Mouse (Mus musculus) hindbrain, embryonic 16.5 days (tissue): ENCODE data around the gene Pnpla2. TPM values are rescaled to one million over a fixed set of nuclear protein-coding genes. Genes with fewer than 3 reads are reported as not detected.
A peak's percentile ranks its signal among the peaks of the same experiment; 100 is the strongest.

ENCODE experiments used
- ATAC-seq: fragments of 200-750 bp; cut with Nextera tagmentation; 2 replicates; pipeline ENCODE4 v1.8.0; 2017; ENCODE audit warnings: moderate TSS enrichment, moderate library complexity
- H3K27ac ChIP-seq: fragments of 300-500 bp; sonication (generic); 2 replicates; pipeline ENCODE4 v1.5.1; 2014; ENCODE audit warnings: low read depth, mild to moderate bottlenecking, control low read depth, low read length, moderate library complexity
- H3K27me3 ChIP-seq: fragments of 300-500 bp; sonication (generic); replicated peaks from 2 replicates; pipeline ENCODE4 v1.6.1; 2014; ENCODE audit warnings: low read length; ENCODE audit not compliant: control insufficient read depth, insufficient read depth
- H3K36me3 ChIP-seq: fragments of 300-500 bp; sonication (generic); 2 replicates; pipeline ENCODE4 v1.6.1; 2014; ENCODE audit warnings: mild to moderate bottlenecking, low read length, moderate library complexity, mixed read lengths; ENCODE audit not compliant: control insufficient read depth, insufficient read depth
- H3K4me1 ChIP-seq: fragments of 300-500 bp; sonication (generic); 2 replicates; pipeline ENCODE4 v1.6.1; 2014; ENCODE audit warnings: low read depth, low read length; ENCODE audit not compliant: control insufficient read depth, insufficient read depth
- H3K4me2 ChIP-seq: fragments of 300-500 bp; sonication (generic); 2 replicates; pipeline ENCODE4 v1.6.1; 2014; ENCODE audit warnings: mild to moderate bottlenecking, low read length, control low read depth, moderate library complexity
- H3K4me3 ChIP-seq: fragments of 300-500 bp; sonication (generic); 2 replicates; pipeline ENCODE4 v1.5.1; 2014; ENCODE audit warnings: mild to moderate bottlenecking, low read length, control low read depth, moderate library complexity
- H3K9ac ChIP-seq: fragments of 300-500 bp; sonication (generic); 2 replicates; pipeline ENCODE4 v1.6.1; 2014; ENCODE audit warnings: low read depth, mild to moderate bottlenecking, control low read depth, low read length, moderate library complexity
- H3K9me3 ChIP-seq: fragments of 300-500 bp; sonication (generic); 2 replicates; pipeline ENCODE4 v1.6.1; 2014; ENCODE audit warnings: mild to moderate bottlenecking, low read length, moderate library complexity; ENCODE audit not compliant: control insufficient read depth
- WGBS: fragments of 180-500 bp; shearing (Covaris S2); extraction: QIAGEN DNeasy Blood & Tissue Kit; methylation state at CpG from one replicate; pipeline ENCODE4 v1.1.7; 2014; 5-methylcytosine and 5-hydroxymethylcytosine counted together
- polyA plus RNA-seq: library from polyadenylated mRNA; unstranded; fragments of >200 nt; fragmentation: Nextera tagmentation; extraction: Ambion mirVana; gene quantifications from 2 replicates; pipeline ENCODE4 v1.2.1, GENCODE M21; 2015

The Pnpla2 gene
- polyA plus RNA-seq, 1 experiment from 2014 or later: 20.9 TPM

DNA sequence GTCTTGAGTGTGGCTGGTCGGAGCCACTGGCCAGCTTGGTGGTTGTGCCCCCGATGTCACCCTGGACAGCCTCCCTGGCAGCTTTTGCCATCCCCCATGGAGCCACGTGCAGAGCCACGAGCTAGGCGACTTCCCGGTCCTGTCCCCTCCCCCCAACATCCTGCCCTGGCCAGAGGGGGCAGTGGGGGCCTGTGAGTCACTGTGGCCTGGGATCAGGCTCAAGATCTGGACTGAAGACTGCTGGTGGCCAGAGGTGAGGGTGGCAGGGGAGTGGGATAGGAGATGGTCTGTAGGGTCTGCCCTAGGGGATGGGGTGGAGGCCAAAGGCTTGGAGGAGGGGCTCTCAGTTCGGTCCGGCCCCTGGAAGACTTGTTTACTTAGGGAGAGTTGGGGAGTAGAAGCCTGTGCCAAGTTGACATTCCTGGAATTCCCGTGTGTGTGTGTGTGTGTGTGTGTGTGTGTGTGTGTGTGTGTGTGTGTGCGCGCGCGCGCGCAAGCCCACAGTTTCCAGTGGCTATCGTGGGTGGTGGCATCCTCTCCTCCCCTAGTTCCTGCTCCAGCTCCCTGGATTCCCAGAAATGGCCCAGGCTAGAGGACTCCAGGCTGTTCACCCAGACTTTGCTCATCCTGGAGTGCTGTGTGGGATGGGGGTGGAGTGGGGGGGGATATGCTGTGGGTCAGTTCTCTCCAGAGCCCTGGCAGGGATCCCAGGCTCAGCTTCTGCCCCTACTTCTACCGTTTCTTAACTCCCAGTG is 21.4 kb downstream of the Pnpla2 start:
- peaks cover 9% of the 10 kb centered on the region for H3K36me3 ChIP-seq
- H3K4me2 ChIP-seq: peak overlapping the region; percentile 95
- H3K9me3 ChIP-seq: no peaks in the 10 kb centered on the region
- H3K27ac ChIP-seq: peak overlapping the region; percentile 59
- no peak for ATAC-seq
- peaks cover 5% of the 10 kb centered on the region; the same call in 1 of the 2 replicates for H3K27me3 ChIP-seq
- no peak overlapping the region for H3K9ac ChIP-seq
- peaks cover 32% of the 10 kb centered on the region for H3K4me1 ChIP-seq
- 1% methylated on average over 10 of the region's 17 CpGs for WGBS
- H3K4me3 ChIP-seq: peak overlapping the region; percentile 66

- Histone ChIP-seq H3K4me3 (peak overlapping the region; percentile 18; the same call in 1 of the 2 replicates), H3K4me1 (peaks cover 37% of the 10 kb centered on the region), H3K4me2 (peak overlapping the region; percentile 95), H3K9ac (no peak overlapping the region), H3K36me3 (peaks cover 8% of the 10 kb centered on the region), H3K27me3 (peaks cover 5% of the 10 kb centered on the region; the same call in 1 of the 2 replicates), H3K9me3 (no peaks in the 10 kb centered on the region), H3K27ac (peak overlapping the region; percentile 59)
- 23% methylated on average over 7 of the region's 7 CpGs for WGBS
- ATAC-seq: no peak
Observed at GRCm38 (mm10) chr7:141476981-141477370, 22.0 kb downstream of the Pnpla2 start.

DNA sequence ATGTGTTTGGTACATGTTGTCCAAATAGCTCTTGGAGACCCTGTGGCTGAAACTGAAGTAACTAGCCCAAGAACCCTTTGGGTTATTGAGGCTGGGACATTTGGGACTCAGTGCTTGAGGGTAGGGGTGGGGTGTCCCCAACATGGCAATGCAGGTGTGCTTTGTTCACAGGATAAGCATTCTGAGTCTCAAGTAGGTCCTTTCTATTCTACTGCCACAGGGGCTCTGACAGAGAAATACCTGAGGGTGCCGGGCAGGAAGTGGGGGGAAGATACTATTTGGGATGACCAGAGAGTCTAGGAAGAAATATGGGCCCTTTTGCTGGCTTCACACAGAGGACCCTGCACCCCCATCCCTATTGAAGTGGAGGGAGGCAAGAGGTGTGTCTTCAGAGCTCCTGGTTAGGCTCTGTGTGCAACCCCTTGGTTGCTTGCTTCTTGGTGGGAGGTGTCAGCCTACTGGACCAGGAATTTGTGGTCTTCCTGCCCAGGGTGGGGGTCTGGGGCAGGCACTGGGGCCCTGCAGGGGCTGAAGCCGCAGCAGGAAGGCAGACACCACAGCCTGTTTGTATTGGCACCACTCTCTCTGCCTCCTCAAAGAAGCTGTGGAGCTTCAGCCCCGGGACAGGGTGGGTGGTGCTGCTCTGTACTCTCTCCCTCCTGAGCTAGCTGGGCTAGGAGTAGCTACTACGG is 22.7 kb downstream of the Pnpla2 start:
- H3K9ac ChIP-seq: no peak overlapping the region

GRCm38 (mm10) chr7:141478270-141478748 is 23.3 kb downstream of the Pnpla2 start:
- 77% methylated on average over 5 of the region's 5 CpGs for WGBS
- peaks cover 5% of the 10 kb centered on the region; the same call in 1 of the 2 replicates for H3K27me3 ChIP-seq
- ATAC-seq: no peak
- H3K4me1 ChIP-seq: peaks cover 46% of the 10 kb centered on the region
- no peak overlapping the region for H3K27ac ChIP-seq
- no peak overlapping the region; the same call in 1 of the 2 replicates for H3K9ac ChIP-seq
- H3K4me2 ChIP-seq: no peak overlapping the region
- no peaks in the 10 kb centered on the region for H3K9me3 ChIP-seq
- no peak overlapping the region for H3K4me3 ChIP-seq
- H3K36me3 ChIP-seq: no peaks in the 10 kb centered on the region

More for the DNA sequence above, 22.7 kb downstream of the Pnpla2 start:
- Histone ChIP-seq H3K4me3 (no peak overlapping the region), H3K27ac (no peak overlapping the region; the same call in 1 of the 2 replicates), H3K4me2 (no peak overlapping the region), H3K4me1 (peaks cover 41% of the 10 kb centered on the region), H3K36me3 (peaks cover 1% of the 10 kb centered on the region; the same call in 1 of the 2 replicates), H3K27me3 (peaks cover 5% of the 10 kb centered on the region; the same call in 1 of the 2 replicates), H3K9me3 (no peaks in the 10 kb centered on the region)
- ATAC-seq: no peak
- 80% methylated on average over 4 of the region's 4 CpGs for WGBS

- no peaks in the 10 kb centered on the region for H3K36me3 ChIP-seq
- ATAC-seq: peak; percentile 38
- H3K27me3 ChIP-seq: peaks cover 5% of the 10 kb centered on the region; the same call in 1 of the 2 replicates
- no peaks in the 10 kb centered on the region for H3K9me3 ChIP-seq
- H3K4me1 ChIP-seq: peaks cover 42% of the 10 kb centered on the region
- peak overlapping the region; percentile 87 for H3K4me2 ChIP-seq
- H3K27ac ChIP-seq: peak overlapping the region; percentile 83
- WGBS: 10% methylated on average over 10 of the region's 10 CpGs
- H3K9ac ChIP-seq: peak overlapping the region; percentile 80
- H3K4me3 ChIP-seq: peak overlapping the region; percentile 73
Observed at GRCm38 (mm10) chr7:141480842-141481497, 26.0 kb downstream of the Pnpla2 start.

- Histone ChIP-seq H3K4me2 (peak overlapping the region; percentile 87), H3K9me3 (no peaks in the 10 kb centered on the region), H3K36me3 (no peaks in the 10 kb centered on the region), H3K4me1 (peaks cover 37% of the 10 kb centered on the region), H3K4me3 (peak overlapping the region; percentile 73), H3K9ac (peak overlapping the region; percentile 80), H3K27me3 (peaks cover 5% of the 10 kb centered on the region; the same call in 1 of the 2 replicates), H3K27ac (peak overlapping the region; percentile 83)
- peak; percentile 58 for ATAC-seq
- WGBS: under 1% methylated on average over 74 of the region's 81 CpGs
Observed at GRCm38 (mm10) chr7:141481498-141482401, 26.8 kb downstream of the Pnpla2 start.

DNA sequence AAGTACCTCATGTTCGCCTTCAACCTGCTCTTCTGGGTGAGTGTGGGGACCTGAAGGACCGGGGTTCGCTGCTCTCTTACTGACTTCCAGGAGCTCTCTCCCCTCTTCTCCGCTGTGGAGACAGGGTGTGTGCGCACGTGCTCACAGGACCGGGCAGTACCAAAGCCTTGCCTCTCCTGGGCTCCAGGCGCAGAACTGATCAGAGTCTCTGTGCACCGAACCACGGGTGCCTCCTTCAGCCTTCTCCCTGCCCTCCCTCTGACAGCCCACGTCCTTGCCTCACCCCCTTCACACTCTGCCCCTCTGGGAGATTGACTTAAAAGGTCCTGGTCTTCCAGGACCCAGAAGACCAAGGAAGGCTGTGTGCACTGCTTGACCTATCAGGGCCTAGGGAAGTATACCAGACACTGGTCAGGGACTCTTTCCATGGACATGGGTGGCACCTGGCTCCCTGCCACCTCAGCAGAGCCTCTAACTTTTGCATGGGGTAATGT is 27.6 kb downstream of the Pnpla2 start:
- Histone ChIP-seq H3K4me2 (peak overlapping the region; percentile 87), H3K27ac (peak overlapping the region; percentile 83), H3K4me3 (peak overlapping the region; percentile 73), H3K9me3 (no peaks in the 10 kb centered on the region), H3K36me3 (no peaks in the 10 kb centered on the region), H3K4me1 (peaks cover 36% of the 10 kb centered on the region), H3K27me3 (no peaks in the 10 kb centered on the region), H3K9ac (peak overlapping the region; percentile 80)
- ATAC-seq: peak; percentile 10; the same call in 1 of the 2 replicates
- 3% methylated on average over 11 of the region's 11 CpGs for WGBS

GRCm38 (mm10) chr7:141483114-141483653 is 28.2 kb downstream of the Pnpla2 start:
- peak overlapping the region; percentile 87 for H3K4me2 ChIP-seq
- peaks cover 36% of the 10 kb centered on the region for H3K4me1 ChIP-seq
- H3K27ac ChIP-seq: no peak overlapping the region
- no peaks in the 10 kb centered on the region for H3K36me3 ChIP-seq
- WGBS: 76% methylated on average over 6 of the region's 6 CpGs
- no peak overlapping the region; the same call in 1 of the 2 replicates for H3K9ac ChIP-seq
- peak overlapping the region; percentile 73 for H3K4me3 ChIP-seq
- H3K27me3 ChIP-seq: no peaks in the 10 kb centered on the region
- no peak for ATAC-seq
- H3K9me3 ChIP-seq: no peaks in the 10 kb centered on the region
